Mouse (Mus musculus) gastrocnemius, postnatal 36 days (tissue): ENCODE data around the gene Foxc2. TPM values are rescaled to one million over a fixed set of nuclear protein-coding genes. Genes with fewer than 3 reads are reported as not detected.
"Not testable (repeated sequence)": the region's sequence is repeated elsewhere in the genome, so short reads cannot be mapped to it uniquely, and the experiment has no call there.

Experiments
- DNase-seq, 2 experiments: peaks; one replicate each; pipeline ENCODE4 v3.0.0; 2022
- intact Hi-C: fragments of 180-260 bp; cut with DNase I; formaldehyde crosslinking; loops from one replicate; pipeline ENCODE4 v1.15.1; 2025
- microRNA-seq, 2 experiments: library from miRNA; unstranded; fragments of <30 nt; microRNA quantifications; one replicate each; pipeline ENCODE4 v1.2.0; 2021
- total RNA-seq, 2 experiments: library from RNA; stranded (reverse); gene quantifications; 2 replicates each; pipeline ENCODE4 v1.2.3; 2021

The Foxc2 gene
- total RNA-seq, 2 experiments from 2014 or later = 0.18 to 0.27 TPM

GRCm38 (mm10) chr8:121132961-121133513 is 17.1 kb downstream of the Foxc2 start:
- DNase-seq = no peak
- intact Hi-C loops = no loop called here

GRCm38 (mm10) chr8:121134102-121134501 is 18.1 kb downstream of the Foxc2 start:
- no peak for DNase-seq
- intact Hi-C loops = no loop called here

GRCm38 (mm10) chr8:121134512-121134911 is 18.5 kb downstream of the Foxc2 start:
- no peak for DNase-seq
- intact Hi-C loops = no loop called here

- intact Hi-C loops = no loop called here
- no peak for DNase-seq
These were observed 20.9 kb downstream of the Foxc2 start for GRCm38 (mm10) chr8:121136856-121137255.

- intact Hi-C loops, DNase-seq: not testable (repeated sequence)
These were observed 29.6 kb downstream of the Foxc2 start for GRCm38 (mm10) chr8:121145457-121146134.

- DNase-seq = no peak
- intact Hi-C loops = no loop called here
These were observed 32.7 kb downstream of the Foxc2 start for GRCm38 (mm10) chr8:121148573-121149083.

- DNase-seq = peak in 1 of 2 experiments; percentile 23
- intact Hi-C loops = no loop called here
These were observed 36.4 kb downstream of the Foxc2 start for GRCm38 (mm10) chr8:121152394-121152793.

- DNase-seq = no peak
- intact Hi-C loops = no loop called here
These were observed 41.1 kb downstream of the Foxc2 start for GRCm38 (mm10) chr8:121156990-121157491.

GRCm38 (mm10) chr8:121158812-121159211 is 42.8 kb downstream of the Foxc2 start:
- intact Hi-C loops = no loop called here
- no peak for DNase-seq

- intact Hi-C loops = no loop called here
- no peak for DNase-seq
These were observed 45.5 kb downstream of the Foxc2 start for GRCm38 (mm10) chr8:121161437-121161836.

GRCm38 (mm10) chr8:121162413-121162812 is 46.4 kb downstream of the Foxc2 start:
- no peak for DNase-seq
- intact Hi-C loops = no loop called here

- intact Hi-C loops = no loop called here
- no peak for DNase-seq
These were observed 47.1 kb downstream of the Foxc2 start for GRCm38 (mm10) chr8:121162906-121163695.

- DNase-seq = no peak
- intact Hi-C loops = no loop called here
These were observed 48.1 kb downstream of the Foxc2 start for GRCm38 (mm10) chr8:121164017-121164469.

- DNase-seq = no peak
- intact Hi-C loops = no loop called here
These were observed 52.1 kb downstream of the Foxc2 start for GRCm38 (mm10) chr8:121168033-121168432.

Small RNA genes within 50 kb of the gene (microRNA-seq; reads per million reads assigned to microRNA genes)
- gene Gm27530 = 0 reads per million in 2 experiments

Other genes with a start within 250 kb of the Foxc2 start
- not detected for gene Foxf1, start 31.8 kb upstream of the Foxc2 start, total RNA-seq
- 10 to 100 TPM; 11.1 to 13.9 TPM for gene Mthfsd, start 7.8 kb upstream of the Foxc2 start, total RNA-seq
- gene Foxl1, start 11.8 kb downstream of the Foxc2 start, total RNA-seq = not detected